Mouse (Mus musculus) lung, adult 18-20 months (tissue): ENCODE measurements around the gene Veph1.
A peak's percentile ranks its signal among the peaks of the same experiment; 100 is the strongest.

Source experiments
- DNase-seq, 2 experiments: peaks; one replicate each; pipeline ENCODE4 v3.0.0; 2022; ENCODE audit warnings: mixed read lengths in 2 of 2

Gene Veph1

DNA sequence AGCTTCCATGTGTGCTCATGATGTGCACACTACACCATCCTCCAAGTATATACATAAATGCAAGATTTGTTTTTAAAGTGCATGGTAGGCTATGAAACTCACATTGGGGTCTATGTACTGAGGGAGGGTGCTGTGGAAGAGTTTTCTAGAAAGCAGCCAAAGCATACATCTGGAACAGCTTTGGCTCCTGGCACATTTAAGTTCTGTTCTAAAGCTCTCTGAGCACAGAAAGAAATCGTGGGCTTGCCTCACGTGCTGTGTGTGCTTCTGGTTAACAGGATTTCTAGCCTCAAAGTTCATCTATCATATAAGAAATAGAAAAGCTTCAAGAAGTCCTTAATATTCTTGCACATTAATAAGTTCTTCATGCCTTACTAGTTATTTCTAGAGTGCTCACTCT is 204.9 kb downstream of the Veph1 start:
- no peak for DNase-seq

DNA sequence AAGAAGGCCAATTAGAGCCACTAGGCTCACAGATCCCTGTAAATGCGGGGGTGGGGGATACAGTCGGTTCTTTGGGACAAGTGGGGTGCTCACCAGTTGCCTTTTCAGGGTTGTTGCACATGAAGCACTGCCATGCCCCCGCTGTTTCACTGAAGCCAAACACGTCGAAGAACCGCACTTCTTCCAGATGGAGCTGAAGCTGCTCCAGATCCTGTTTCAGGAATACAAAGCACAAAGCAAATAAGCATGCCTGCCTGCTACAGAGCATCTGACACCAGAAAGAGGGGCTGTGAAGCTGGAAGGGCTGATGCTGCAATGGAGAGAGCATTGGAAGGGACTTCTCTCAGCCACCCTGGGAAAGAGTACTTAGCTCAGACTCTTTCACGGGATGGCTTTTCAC is 209.0 kb downstream of the Veph1 start:
- DNase-seq: no peak

DNA sequence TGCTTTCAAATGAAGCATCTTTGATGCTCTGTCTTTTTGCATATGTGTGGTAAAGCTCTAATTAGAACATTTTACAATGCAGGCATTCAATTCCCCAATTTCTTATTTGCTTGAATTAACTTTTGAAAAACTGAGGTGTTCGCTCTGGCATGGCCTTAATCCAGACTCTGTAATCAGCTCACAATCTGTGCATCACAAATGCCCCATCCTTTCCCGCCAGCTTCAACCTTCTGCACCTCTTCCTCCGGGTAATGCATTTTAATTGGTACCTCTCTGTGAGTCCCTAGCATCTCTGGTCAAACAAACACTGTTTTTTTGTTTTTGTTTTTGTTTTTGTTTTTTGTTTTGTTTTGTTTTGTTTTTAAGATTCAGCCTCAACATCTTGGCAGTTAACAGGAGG is 212.8 kb downstream of the Veph1 start:
- no peak for DNase-seq

DNA sequence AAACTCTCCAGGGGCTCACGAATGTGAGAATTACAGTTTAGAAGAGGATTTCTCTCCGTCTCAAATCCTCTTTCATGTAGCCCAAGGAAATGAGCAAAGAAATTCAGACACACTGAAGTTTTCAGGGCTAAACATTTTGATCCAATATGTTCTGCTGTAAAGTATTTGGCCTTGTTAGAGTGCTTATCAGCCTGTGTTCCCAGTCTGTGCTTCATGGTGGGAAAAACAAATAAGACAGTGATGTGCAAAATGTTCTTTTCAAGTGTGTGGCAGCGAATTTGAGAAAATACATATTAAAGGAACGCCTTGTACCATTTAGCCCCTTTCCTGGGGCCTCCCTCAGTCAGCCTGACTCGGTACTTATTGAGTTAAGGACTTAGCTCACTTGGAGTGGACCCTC is 213.2 kb downstream of the Veph1 start:
- DNase-seq: no peak

DNA sequence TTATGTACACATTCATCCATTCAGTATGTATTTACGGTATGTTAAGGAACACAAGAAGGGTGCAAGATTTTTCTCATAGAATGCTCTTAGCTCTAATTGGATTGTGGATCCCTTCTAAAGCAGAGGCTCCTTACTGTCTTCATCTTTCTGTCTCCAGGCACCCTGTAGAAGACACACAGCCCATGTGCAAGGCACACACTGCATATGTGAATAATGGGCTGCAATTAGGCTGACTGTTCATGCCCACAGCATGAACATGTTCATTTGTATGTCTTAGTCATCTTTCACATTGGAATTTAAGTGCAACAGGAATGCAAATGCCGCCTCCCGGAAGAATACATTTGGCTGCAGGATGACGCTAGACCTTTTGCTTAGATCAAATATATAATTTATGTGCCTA is 213.7 kb downstream of the Veph1 start:
- no peak for DNase-seq

DNA sequence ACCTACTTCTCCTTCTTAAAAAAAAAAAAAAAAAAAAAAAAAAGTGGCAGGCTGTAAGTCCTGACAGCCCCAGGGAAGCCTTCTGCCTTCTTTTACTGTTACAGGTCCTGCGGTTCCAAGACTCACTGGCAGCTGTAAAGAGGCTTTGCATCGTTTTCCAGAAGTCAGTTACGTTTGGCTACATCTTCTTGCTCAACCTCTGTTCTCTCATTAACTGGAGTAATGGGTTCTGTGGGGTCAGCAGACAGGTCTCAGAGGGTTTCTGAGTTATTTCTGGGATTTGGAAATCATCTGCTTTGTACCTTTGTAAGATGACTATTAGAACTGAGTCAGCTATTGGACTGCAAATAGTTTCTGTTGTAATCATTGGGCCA is 215.3 kb downstream of the Veph1 start:
- no peak for DNase-seq

DNA sequence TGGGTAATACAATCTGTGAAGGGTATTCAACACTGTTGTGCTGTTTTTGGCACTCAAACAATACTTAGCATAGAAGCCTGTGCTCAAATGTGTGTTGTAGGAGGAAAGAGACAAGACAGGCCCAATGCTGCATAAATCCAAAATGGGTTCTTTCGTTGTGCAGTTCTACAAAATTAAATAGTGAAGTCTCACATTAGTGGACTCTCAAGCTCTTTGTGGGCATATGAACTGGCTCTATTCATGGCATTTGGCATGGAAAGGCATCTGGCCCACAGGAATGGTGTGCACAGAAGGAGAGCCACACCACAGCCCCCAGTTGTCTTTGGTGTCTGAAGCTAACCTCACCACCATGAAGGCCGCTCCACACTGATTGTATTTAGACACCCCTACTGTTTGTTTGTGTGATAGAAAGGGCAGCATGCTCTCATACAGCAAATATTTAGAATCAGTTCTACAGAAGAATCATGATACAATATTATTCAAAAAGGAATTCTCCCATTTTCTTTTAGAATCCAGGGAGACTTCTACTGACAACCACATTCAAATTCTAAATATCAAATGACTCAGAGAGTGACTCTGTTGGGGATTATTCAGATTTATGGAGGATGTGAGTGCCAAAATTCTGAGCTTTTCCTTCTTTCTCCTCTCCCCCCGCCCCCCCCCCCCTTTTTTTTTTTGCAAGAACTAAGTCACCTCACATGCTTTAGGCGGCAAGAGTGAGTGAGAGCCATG is 215.8 kb downstream of the Veph1 start:
- no peak for DNase-seq

DNA sequence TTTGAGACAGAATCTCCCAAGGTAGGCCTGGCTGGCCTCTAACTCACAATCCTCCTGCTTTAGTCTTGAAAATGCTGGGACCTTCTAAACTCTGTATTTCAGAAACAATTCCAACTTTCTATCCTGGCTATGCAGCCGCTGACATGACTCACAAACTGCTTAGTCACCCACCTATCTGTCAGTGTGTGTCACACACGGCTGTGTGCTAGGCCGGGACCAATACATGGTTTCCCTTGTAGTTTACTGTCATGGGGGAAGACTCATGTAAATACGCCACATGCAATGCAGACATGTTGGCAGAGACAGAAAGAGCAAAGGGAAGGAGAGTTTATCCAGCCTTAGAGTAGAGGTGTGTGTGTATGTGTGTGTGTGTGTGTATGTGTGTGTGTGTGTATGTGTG is 216.8 kb downstream of the Veph1 start:
- no peak for DNase-seq

DNA sequence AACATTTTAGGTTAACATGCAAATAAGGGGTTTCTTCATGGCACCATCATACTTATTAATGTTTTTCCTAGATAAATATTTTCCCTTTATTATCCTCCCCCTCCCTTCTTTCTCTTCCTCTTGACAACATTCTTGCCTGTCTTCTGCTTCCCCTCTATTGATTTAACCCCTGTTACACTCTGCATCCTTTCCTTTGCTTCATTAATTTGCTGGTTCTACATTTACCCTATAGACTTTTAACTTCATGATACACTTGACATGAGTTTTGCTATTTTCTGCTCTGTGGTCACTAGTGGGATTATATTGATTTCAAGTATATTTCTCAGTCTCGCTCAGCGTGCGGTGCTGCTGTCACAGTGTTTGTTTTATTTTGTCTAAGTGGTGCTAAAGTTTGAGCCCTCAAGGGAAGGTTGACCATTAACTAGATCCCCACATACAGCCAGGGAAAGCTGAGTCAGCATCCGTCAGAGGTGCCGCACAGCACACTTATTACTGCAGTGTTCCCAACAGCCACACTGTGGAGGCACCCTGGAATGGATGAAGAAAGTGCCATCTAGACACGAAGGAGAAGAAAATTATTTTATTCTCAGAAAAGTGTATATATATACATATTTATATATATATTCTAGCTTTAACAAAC is 217.6 kb downstream of the Veph1 start:
- DNase-seq: peak in 1 of 2 experiments; percentile 3

DNA sequence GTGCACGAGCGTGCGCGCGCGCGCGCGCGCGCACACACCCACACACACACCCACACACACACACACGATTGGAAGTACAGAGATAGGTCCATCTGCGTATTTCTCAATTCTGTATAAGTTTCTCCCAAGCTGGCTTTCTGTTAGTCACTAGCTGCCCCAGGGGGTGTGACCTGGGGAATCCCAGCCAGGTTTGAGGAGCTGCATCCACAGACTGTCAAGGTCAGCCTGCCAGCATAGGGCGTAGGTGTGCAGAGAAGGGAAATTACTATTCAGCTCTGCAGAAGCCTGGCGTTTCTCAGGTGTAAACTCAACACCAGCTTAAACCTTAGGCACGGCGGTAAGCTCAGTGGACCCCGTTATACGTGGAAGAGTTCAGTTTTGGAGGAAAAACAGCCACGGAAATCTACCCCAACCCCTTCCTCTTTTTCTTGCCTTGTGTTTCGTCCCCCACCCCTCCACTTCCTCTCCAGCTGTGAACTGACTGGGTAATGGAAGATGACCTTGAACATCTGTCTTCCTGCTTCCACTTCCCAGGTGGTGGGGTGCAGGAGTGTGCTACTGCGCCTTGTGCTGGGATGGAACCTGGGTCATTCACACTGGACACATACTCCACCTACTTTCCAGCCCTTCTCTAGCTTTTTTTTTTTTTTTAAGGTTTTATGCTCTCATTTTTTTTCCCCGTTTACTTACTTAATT is 218.5 kb downstream of the Veph1 start:
- peak in 1 of 2 experiments; percentile 10 for DNase-seq

DNA sequence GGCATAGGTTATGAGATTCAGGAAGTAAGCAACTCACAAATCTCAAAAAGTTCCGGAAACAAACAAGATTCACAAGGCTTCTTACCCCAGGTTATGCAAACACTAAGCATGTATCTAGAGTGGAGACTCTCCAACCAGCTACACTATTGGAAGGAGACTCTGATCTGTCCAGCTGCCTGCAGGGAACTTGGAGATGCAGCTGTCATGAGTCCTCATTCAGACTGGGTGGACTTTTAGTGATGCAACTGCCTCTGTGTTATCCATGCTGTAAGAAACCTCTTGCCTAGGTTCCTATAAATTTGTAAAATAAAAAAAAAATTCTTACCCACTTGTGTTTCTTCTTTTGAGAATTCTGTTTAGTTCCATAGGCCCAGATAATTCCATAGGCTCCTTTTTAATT is 226.4 kb downstream of the Veph1 start:
- no peak for DNase-seq

DNA sequence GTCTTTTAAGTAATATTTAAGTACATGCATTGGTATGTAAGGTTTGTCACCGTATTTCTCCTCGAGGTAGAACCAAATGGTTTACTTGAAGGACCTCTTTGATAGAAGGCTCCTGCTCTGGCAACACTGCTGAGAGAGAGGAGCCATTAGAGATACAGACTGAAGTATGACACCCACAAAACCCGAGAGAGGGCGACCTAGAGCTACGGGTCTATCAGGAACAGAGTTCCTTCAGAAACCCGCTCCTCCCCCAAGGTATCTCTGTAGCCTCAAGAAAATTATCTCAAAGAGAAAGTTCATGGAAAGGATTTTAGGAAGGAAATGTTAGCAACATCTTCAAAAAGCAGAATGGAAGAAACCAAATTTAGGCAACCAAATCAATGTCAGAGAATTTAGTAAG is 232.8 kb downstream of the Veph1 start:
- no peak for DNase-seq

DNA sequence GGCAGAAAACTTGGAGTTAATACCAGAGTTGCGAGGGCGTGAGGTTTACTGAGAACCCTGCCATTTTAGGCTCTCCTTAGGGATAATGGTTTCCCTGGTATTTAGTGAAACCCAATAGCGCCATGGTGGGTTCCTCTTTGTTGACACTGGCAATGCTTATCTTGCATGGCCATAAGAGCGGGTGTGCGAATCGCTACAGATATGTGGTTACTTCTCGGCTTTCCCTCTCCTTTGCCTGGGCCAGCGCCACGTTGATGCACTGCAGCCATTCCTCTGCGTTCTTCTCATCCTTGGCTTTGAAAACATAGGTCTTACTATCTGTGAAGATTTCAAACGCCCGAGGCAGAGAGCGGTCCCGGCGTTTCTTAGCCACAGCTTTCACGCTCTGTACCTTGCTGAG is 239.7 kb downstream of the Veph1 start:
- DNase-seq: no peak

DNA sequence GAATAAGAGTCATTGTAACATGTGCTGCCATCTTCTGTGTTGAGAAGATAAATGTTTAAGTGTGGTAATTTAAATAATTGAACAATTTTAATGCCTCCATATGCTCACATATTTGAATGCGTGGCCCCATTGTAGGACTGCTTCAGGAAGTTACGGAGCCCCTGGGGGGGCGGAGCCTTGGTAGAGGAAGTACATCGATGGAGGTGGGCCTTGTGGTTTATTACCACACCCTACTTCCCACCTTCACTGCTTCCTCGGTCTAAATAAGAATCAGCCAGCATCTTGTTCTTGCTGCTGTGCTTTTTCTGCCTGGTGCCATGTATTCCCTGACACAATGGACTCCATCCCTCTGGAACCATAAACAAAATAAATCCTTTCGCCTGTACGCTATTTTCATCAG is 241.0 kb downstream of the Veph1 start:
- no peak for DNase-seq

DNA sequence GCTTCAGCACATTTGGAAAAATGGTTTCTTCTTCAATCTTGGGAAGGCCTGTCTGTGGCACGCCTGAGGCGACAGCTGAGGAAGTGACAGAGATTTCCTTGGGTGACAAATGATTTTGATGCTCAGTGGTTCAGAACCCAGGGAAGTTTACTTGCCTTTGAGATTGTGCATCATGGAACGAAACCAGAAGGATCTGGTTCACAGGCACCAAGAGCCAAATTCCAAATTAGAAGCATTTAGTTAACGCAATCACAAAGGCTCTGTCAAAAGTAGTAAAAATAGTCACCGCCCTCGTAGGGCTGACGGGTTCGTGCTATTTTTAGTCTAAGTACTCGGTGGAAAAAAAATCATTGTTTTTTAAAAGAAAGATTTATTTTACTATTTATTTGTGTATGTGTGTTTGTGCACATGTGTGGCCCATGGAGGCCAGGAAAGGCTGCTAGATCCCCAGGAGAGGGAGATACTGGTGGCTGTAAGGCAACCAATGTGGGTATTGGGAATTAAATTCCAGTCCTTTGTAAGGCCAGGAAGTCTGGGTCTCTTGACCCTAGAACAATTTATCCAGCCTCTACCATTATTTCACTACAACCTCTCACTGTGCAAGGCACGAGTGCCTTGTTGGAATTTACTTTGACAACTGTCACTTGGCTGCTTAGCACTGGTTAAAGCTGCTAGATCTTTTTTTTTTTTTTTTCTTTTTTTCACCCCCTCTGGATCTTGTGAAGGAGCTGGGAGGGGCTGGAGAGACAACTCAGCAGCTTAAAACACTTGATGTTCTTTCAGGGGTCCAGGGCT is 246.3 kb downstream of the Veph1 start:
- no peak for DNase-seq

DNA sequence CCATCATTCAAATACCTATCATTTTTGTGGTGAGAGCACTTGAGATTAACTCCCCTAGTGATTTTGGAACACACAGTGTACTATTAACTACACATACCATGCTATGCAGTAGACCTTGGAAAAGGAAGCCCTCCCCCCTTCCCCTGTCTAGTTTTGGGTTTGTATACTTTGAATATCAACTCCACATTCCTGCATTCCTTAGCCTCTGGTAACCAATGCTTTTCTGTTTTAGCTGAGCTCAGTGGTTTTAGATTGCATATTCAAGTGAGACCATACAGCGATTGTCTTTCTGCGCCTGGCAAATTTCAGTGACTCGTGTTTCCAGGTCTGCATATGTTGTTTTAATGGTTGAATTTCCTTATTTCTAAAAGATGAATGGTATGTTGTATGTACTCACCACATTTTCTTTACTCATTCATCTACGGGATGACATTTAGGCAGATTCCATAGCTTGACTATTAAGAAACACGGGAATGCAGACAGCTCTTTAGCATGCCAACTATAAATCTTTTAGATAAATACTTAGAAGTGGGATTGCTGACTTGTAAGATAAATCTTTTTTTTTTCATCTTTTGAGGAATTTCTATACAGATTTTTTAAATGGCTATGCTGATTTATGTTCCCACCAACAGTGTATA is 255.7 kb downstream of the Veph1 start:
- DNase-seq: no peak

DNA sequence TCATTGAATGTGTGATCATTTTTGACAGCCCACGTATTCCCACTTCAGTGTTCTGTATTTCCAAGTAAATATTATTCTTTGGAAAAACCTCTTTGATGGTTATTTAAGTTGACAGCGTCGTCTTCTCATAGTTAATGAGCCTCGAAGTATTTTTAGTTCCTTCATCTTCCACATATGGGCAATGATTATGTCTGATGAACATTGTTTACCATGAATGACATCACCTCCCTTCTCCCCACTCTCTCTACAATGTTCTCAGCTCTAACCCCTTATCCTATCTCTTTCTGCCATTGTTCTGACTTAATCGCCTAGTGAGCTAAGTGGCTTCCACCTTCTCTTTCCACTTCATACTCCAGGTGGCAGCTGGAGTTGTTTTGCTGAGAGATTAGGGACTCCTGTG is 261.4 kb downstream of the Veph1 start:
- no peak for DNase-seq

DNA sequence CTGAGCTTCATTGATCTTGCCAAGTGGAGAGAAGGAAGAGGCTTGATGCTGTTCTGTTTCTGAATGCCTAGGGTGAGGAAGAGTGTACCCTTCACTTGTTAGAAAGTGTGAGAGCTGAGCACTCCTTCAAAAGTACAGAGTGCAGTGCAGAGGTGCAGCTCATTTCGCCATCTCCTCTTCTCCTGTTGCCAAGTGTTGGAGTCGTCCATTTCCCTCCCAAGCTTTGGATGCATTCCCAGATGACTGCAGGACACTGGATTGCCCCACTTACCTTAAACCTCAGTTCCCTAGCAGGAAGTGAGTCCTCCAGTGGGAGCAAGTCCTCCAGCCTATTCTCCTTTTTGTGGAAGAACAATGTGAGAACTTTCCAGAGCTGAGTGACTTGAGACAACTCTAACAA is 263.3 kb downstream of the Veph1 start:
- peak; percentile 3 to 6 for DNase-seq

DNA sequence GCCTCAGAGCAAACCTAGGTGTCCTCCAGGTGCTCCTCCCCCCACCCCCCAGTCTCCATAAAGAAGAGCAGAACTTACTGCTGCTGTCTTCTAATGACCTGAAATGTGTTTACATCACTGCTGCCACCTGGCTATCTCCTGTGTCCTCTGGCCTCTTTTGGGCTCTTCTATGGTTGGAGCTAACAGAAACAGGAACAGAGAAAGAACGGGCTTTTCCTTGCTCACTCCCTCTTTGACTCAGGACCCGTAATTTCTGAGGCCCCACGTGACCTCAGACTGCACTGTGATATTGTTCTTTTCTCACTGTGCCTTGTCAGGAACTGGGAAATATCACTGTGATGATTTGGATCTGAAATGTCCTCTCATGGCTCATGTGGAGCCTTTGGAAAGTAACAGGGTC is 271.2 kb downstream of the Veph1 start:
- no peak for DNase-seq

DNA sequence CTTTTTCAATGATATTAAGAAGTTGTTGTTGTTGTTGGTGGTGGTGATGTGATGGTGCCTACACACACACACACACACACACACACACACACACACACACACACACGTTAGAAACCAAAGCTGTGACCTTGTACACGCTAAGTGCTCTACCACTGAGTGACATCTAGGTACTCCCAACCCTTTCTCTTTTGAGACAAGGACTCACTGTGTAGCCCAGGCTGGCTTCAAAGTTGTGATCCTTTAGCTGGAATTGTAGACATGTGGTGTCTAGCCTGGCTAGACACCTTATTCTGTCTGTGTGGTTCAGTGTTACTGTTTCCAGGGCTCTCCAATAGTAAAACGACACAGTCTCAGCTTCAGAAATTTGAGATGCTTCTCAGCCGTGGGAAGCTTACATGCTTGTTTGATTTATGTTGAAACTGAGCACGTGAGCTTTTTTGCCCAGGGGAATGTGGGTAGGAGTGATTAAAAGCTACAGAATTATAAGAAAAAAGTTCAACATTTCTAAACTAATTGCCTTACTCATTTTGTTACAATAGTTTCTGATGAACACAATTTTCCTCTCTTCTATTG is 272.3 kb downstream of the Veph1 start:
- no peak for DNase-seq

DNA sequence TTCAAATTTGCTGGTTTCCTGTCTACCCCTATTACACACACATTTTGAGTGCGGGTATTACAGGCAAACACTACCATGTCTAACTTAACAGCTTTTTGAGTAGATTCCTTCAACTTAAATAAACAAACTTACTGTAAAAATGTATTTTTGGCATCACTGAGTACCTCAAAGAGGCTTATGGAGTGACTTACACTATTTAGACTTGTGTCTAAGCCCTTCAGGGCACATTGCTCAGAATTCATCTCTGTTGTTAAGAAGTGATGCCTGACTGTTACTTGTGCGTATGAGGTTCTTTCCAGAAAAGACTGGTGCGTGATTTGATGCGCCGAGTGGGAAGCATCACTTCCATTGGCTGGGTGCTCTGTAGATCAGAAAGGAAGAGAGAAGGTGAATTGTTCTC is 277.5 kb downstream of the Veph1 start:
- no peak for DNase-seq

DNA sequence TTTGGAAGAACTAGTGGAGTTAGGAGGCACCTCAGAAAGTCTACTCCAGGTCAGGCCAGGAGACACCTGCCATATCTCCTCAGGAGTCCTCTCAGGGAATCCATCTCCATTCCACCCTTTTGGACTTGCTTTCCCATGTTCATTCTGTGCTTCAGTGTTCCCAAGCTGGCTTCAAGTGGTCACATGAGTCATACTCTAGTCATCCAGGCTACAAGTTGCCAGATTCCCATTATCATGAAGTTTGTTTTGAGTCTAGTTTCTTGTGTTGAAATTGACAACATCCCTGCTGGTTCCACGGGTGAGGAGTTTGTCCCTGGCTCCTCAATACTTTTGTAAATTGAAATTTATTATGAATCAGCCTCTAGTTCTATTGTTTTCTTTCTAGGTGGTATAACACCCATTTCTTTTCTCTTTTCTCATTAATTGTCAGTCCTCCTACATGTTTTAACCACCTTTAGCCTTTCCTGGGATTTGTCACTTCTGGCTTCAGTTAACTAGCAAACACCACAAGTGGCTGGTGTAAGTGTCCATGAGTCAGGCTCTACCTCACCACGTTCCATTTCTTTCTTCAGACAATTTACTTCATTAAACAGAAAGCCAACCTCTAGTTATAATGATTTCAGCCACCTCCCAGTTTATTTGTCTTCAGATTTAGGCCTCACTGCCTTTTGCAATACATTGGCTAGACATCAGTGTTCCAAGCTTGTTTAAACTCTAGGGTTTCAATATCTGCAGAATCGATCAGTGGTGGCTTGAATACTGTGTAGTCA is 288.8 kb downstream of the Veph1 start:
- DNase-seq: no peak
